Mouse (Mus musculus) cerebellum, adult 2 months (tissue): Measurements from ENCODE around the gene Slc38a10.

Experiments
- CTCF ChIP-seq: fragments of 200-500 bp; IDR thresholded peaks from 2 replicates; pipeline ENCODE4 v1.5.1; 2011; ENCODE audit warnings: low read depth, mild to moderate bottlenecking, control low read depth, low read length, moderate library complexity, borderline replicate concordance; ENCODE audit not compliant: insufficient read depth
- POLR2A ChIP-seq: fragments of 200-500 bp; IDR thresholded peaks from 2 replicates; pipeline ENCODE4 v1.6.1; 2011; ENCODE audit warnings: low read length, control low read depth, borderline replicate concordance; ENCODE audit not compliant: insufficient read depth

GRCm38 (mm10) chr11:120064668-120065040 lies 86.5 kb downstream of the Slc38a10 start:
- no peak for TF ChIP-seq POLR2A
- no peak for TF ChIP-seq CTCF
